Mouse (Mus musculus) layer of hippocampus, postnatal 14 days (tissue): ENCODE results near the gene Efna5. TPM values are rescaled to one million over a fixed set of nuclear protein-coding genes. Genes with fewer than 3 reads are reported as not detected.

Experiments used
- DNase-seq, 2 experiments: peaks; one replicate each; pipeline ENCODE4 v3.0.0; 2021 to 2022; ENCODE audit warnings: low spot score in 2 of 2, mixed read lengths in 1 of 2
- total RNA-seq, 2 experiments: library from RNA; stranded (reverse); gene quantifications; 2 replicates each; pipeline ENCODE4 v1.2.3; 2021

Gene Efna5
- total RNA-seq, 2 experiments from 2014 or later, result 8.7 to 12.2 TPM

- DNase-seq, result no peak
Measured at GRCm38 (mm10) chr17:62614708-62615107, 266.4 kb downstream of the Efna5 start.

DNA sequence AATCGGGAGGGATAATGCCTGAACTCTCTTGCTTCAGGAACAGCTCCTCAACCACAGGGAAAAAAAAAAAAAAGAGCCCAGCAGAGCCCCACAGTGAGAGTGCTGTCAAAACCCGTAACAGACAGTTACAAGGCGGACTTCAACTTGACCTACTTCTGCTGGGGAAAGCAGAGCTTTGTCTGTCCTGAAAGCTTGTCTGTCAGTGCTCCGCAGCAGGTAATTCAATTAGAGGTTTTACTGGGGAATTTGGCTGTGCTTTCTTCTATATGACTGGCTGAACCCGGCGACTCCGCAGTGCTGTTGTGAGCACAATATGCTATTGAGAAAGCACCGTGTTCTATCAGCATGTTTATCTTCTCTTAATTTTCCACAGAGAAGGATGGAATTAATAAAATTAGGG is 266.9 kb downstream of the Efna5 start:
- no peak for DNase-seq

DNA sequence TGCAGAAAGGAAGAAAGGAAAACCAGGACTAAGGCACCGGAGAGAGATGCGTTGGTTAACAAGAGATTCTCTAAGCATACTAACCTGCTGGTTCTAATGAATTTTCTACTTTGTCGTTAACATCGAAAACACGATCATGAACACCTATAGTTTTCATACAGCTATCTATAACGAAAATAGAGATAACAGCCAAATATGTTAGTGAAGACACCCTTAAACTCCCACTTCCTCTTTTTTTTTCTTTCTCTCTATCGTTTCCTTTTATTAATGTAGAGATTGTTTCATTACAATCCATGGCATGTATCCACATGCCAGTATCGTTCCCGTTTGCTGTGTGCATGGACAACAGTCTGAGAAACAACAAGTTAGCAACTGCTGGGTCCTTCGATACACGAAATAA is 267.9 kb downstream of the Efna5 start:
- DNase-seq, result no peak

- no peak for DNase-seq
Measured at GRCm38 (mm10) chr17:62608145-62608544, 273.0 kb downstream of the Efna5 start.

DNA sequence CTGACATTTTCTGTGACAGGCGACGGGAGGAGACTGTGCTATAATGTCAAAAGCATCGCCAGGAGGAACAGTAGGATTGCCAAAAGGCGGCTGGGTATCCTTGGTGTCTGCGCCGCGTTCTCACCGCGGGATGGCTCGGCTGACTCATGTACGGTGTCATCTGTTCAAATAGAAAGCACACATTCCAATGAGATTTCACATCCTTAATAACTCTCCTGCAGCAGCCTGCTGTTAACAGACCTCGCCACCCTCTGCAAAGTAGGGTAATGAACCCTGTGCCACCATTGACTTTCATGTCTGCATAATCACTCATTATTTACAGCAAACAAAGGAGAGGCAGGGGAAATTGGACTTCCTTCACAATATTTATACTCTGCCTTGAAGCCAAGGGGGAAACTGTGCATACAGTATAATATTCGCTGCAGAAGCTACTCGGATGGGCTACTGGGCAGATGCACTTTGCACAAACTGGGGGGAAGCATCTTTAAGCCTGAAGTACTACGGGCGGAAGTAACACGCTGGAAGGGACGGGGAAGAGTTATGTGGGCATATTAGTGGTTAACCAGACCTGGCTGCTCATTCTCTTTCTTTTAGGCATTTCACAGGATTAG is 273.7 kb downstream of the Efna5 start:
- peak; percentile 21 to 38 for DNase-seq

DNA sequence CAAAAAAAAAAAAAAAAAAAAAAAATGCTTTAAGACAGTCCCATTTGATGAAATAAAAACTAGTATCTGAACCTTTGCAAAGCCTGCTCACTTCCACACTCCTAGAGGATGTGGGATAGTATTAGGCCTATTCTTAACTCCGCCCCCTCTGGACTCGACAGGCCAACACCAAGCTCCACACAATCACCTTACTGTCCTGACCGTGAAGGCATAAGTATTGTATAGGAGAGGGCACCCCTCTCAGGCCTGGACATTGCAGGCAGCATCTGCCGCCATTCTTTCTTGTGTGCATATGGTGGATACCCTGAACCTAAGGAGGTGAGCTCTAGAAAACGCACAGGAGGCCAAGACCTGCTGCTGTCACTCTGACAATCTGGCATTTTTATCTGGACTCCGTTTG is 274.4 kb downstream of the Efna5 start:
- DNase-seq, result no peak

DNA sequence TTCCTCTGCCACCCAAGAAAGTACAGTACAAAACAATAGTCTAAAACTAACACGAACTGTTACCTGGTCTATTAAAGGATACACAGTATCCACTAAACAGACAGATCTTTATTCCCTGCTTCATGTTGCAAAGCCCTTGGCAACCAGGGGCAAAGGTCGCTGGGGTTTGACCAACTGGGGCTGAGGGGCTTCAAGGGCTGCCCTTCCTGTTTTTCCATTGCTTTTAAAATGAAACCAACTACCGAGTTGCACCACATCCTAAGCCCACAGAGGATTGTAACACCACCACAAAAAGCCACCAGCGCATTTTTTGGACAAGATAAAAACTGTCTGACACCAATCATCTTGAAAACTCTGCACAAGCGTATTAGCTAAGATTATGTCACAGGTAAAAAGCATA is 276.8 kb downstream of the Efna5 start:
- DNase-seq, result no peak

- no peak for DNase-seq
Measured at GRCm38 (mm10) chr17:62603604-62604003, 277.5 kb downstream of the Efna5 start.

GRCm38 (mm10) chr17:62598716-62599490 is 282.2 kb downstream of the Efna5 start:
- DNase-seq, result no peak

DNA sequence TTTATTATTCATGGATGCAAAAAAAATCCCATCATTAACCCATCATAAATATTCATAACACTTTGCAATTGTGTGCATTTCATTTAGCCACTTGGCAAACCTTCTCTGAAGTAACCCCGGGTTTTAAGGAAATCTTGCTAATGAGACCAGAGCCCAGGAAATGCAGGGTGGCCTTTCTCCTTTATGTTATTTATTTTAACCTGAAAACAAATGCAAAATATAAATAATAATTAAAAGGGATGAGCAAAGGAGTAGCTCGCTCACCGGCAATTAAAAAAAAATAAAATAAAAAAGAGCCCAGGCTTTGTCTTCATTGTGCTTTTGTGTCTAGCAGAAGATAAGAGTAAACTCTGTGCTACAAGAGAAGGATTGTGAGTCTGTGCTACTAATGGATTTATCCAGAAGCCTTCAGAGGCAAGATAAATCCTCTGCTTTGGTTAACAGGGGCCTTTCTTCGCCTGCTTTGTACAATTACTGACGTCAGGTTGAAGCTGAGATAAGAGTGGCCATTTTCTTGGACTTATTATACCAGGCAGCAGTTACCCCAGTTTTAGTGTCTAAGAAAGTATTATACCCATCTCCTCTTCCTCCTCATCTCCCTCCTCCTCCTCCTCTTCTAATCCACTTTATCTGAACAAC is 288.6 kb downstream of the Efna5 start:
- no peak for DNase-seq

- DNase-seq, result no peak
Measured at GRCm38 (mm10) chr17:62591581-62592435, 289.3 kb downstream of the Efna5 start.

DNA sequence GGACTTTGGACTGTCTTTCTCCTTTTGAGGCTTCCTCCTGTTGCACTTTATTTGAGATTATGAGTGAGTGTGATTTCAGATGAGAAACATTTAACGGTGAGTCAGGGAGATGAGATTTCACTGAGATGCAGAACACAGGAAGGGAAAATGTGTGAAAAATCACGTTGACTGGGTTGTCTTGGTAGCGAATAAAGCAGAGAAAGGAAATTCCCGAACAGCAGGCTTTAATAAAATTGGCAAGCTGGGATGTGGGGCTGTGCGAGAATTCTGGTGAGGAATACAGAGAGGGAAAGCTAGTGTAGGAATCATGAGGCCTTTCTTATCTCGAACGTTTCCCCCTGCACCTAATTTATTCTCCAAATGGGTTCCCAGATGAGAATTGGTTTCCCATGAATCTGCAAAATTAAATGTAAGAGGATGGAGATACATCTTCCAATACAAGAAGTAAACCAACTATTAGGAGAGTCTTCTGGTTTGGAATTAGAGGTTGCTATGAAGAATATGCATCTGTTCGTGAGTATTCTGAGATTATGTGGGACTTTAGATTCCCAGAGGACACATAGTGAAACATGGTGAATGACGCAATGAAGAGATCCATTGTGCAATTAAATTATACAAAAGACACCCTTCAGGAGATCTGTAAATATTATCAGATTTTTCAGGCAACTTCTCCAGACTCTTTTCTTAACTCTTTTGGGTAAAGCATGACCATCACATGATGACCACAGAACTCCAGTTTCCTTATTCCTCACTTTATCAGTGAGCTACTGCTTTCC is 290.2 kb downstream of the Efna5 start:
- DNase-seq, result peak in 1 of 2 experiments; percentile 50

- DNase-seq, result no peak
Measured at GRCm38 (mm10) chr17:62580127-62580526, 301.0 kb downstream of the Efna5 start.

DNA sequence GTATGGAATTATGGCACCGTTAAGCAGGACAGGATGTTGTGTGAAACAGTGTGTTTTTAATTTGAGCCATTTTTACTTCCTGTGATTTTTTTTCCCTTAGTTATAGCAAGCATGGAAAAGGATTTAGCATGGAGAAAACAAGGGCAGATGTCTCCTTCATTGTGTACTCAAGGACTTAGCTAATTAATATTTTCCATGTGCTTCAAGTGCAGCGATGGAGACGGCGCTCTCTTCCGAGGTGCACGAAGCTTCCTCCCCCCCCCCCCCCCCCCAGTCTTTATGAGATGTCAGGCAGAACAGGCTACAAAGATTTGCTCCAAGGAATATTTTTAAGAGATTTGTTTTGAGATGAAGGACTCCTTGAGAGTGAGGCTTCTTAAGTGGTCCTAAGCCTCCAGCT is 301.5 kb downstream of the Efna5 start:
- DNase-seq, result no peak

DNA sequence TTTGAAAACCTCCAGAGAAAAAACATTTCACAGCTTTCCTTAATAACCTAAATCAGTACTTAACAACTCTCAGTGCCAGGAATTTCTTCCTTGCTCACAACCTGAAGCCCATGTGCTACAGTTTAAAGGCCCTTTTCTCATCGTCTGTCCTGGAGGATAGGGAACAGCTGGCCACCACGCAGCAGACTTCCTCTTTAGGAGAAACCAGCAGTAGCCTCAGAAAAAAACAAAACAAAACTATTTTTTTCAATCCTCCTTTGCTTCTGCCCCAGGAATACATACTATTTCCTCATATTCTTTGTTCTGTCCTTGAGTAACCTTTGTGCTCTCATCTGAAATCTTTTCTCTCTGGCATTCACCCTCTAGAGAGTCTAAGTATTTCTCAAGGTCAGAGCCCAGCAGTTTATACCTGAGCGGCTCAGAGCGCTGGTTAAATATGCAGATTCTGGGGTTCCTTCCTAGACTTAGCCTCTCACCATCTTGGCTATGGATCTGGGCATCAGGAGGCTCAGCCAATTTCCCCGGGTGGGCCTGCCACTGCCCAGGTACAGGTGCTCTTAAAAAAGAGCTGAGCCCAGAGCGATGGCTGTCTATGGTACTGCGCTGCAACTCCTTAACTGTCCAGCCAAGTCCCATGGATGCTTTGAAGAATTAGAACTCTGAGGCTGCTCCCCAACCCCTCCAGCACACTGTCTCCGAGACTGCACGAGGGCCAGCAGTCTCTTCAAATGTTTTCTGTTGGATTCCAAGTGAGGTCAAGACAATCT is 306.4 kb downstream of the Efna5 start:
- DNase-seq, result no peak

DNA sequence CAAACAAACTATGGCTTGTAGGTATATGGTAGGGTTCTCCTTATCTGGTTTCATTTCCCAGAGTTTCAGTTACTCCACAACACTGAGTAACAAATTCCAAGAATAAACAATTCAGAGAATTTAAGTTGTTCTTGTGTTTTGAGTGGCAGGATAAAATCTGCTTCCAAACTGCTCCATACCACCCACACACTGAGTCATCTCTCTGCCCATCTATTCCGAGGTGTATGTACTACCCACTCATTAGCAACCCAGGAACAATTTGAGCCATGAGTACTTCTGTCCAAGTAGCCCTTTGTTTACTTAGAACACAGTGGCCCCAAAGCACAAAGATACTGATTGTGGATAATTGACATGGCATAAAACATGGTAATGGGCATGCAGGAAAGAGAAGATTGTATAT is 311.0 kb downstream of the Efna5 start:
- no peak for DNase-seq

GRCm38 (mm10) chr17:62568019-62568418 is 313.1 kb downstream of the Efna5 start:
- DNase-seq, result no peak

DNA sequence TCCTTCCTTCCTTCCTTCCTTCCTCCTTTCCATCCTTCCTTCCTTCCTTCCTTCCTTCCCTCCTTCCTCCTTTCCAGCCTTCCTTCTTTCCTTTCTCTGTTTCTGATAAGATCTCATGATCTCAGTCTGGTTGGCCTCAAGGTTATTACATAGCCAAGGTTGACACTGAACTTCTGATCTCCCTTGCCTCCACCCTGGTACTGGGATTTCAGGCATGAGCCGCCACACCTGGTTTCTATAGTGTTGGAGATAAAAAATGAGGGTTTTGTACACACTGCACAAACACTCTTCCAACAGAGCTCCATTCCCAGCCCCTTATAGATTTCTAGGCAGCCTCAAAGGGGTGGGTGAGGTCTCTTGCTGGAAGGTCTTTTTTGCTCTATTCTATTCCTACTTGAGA is 315.5 kb downstream of the Efna5 start:
- no peak for DNase-seq

GRCm38 (mm10) chr17:62562439-62562838 is 318.7 kb downstream of the Efna5 start:
- DNase-seq, result no peak

DNA sequence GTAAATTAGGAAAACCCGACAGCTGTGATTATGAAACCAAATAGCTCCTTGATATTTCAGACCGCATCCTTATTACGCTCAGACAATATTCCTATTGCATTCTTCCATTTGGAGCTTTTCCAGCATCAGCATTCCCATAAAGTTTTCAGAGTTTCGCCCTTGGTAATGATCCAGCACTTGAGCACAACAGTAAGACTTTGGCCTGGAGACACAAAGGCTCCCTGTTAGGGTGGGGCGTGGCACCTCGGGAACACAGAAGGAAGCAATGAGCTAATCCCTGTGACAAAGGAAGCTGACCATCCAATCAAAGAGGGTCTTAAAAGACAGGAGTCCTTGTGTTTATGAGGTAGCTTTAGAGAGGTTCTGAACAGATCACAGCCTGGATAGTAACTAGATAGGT is 323.9 kb downstream of the Efna5 start:
- DNase-seq, result no peak
